Mouse (Mus musculus): ENCODE results near the gene Ptger3.

The Ptger3 gene

GRCm38 (mm10) chr3:157582626-157583405, 16.1 kb downstream of the Ptger3 start:
- DNase-seq: no peak

DNA sequence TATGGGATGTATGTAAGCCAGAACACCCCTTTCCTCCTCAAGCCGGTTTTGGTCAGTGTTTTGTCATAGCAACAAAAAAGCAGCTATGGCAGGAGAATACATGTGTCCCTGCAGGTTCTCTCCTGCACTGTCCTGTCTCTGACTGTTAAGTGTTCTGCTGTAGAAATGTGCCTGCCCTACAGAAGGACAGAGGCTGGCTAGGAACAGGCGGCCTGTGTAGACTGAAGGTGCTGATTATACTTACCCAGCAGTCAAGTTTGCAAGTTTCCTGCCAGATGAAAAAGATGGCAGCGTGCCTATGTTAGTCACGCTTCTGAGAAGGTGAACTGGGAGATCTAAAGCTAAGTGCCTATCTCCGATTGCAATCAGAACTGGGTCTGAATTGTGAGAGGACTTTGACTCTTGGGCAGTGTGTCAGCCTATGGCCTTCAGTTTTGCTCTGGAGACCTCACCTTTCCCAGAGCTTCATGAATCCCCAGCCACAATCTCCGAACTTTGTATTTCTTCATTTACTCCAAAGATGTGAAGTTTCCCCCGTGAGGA, 31.2 kb downstream of the Ptger3 start:
- DNase-seq: no peak

DNA sequence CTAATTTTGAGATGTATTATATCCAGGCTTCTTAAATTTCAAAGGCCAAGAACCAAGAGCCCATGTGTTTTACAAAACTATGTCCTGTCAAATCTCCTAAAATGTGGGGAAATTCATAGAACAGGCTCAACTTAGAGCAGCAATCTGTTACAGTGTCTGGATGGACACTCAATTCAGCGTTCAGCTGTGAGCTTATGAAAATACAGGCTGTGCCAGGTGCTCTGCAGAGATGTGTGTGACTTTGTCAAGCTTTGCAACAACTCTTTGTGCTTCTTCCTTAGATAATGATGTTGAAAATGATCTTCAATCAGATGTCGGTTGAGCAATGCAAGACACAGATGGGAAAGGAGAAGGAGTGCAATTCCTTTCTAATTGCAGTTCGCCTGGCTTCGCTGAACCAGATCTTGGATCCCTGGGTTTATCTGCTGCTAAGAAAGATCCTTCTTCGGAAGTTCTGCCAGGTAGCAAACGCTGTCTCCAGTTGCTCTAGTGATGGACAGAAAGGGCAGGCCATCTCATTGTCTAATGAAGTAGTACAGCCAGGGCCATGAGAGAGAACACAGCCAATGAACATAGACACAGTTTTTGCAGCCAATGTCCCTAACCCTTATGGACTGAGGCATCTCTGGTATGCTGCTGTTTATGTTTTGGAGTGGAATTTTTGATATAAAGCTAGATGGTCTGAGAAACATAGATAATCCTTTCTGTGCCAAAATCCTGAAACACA, 38.2 kb downstream of the Ptger3 start:
- DNase-seq: no peak

DNA sequence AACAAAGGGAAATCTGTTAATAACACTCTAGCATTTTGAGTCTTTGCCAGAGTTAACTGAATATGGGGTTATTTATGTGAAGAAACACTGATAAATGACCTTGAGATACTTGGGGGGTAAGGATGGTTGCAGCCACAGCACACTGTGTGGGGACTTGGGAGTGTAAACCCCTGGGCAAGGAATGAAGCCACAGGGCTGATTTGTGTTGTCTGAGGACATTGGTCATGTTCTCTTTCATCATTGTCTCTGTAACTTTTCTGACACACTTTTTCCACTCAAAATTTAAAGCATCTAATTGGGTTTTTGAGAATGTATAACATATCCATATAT, 38.7 kb downstream of the Ptger3 start:
- DNase-seq: no peak

DNA sequence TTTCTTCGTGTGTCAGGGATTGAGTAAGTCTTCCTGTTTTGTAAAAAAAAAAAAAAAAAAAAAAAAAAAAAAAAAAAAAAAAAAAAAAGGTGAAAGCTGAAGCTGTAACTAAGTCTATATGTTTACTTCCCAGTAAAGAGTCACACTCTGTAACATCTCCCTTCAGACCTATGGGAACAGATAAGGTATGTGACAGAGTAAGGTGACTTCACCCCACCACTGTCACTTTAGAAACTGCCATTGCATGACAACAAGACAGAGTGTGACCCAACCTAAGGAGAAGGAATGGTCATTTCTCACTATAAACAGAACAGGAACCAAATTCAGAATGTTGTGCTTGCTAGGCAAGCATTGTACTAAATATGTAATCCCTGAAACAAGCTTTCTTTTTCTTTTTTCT, 46.9 kb downstream of the Ptger3 start:
- DNase-seq: no peak

DNA sequence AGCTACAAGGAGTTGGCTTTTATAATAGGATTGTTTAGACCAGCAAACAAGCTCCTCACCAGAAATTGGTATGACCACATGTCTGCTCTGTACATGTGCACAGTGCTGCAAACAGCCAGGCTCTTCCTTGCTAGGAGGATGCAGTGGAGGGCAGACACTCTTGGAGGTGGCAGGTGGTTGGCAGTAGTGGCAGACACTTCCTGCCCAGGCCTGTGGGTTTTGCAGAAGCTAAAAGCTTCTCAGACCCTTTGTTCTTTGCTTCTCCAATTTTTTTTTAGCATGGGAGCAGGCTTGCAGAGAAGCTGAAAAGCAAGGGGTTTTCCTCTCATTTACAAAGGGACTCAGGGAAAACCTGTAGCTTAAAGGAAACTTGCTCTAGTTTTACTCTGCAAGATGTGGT, 50.3 kb downstream of the Ptger3 start:
- DNase-seq: no peak

GRCm38 (mm10) chr3:157627407-157627806, 60.7 kb downstream of the Ptger3 start:
- no peak for DNase-seq

- no peak for DNase-seq
Measured at GRCm38 (mm10) chr3:157630671-157631070, 64.0 kb downstream of the Ptger3 start.

- DNase-seq: no peak
Measured at GRCm38 (mm10) chr3:157631383-157631782, 64.7 kb downstream of the Ptger3 start.

GRCm38 (mm10) chr3:157634431-157634830, 67.7 kb downstream of the Ptger3 start:
- no peak for DNase-seq

DNA sequence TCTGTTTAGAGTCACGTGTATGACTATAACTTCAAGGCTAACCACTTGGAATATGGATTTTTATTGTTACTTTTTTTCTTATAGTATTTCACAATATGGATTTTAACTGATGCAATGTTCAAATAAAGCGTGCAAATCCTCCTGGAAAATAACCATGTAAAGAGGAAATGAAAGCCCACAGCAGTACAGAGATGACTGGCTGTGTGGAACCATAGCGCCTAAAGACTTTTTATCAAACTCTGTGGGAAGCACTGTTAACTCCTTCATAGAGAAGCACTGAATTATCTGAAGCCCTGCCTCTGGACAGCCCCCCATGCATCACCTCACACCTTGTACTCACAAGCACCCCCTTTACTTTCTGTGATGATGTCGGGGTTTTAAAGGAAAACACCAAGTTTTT, 69.0 kb downstream of the Ptger3 start:
- no peak for DNase-seq

GRCm38 (mm10) chr3:157636887-157637286, 70.2 kb downstream of the Ptger3 start:
- DNase-seq: no peak

DNA sequence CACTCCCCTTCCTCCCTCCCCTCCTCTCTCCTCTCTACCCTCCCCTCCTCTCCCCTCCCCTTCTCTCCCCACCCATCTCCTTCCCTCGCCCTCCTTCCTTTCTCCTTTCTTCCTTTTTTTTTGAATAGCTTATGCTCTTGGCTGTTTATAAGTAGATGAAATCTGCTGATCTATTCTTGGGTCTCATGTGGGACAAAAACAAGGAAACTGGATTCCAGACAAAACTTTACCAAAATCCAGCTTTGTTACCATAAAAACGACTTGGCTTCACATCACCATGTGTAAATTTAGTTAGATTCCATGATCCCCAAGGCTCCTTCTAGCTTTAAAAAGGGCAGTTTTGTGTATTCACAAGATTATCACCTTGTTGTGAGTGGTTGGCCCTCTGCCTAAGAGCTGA, 70.6 kb downstream of the Ptger3 start:
- no peak for DNase-seq

DNA sequence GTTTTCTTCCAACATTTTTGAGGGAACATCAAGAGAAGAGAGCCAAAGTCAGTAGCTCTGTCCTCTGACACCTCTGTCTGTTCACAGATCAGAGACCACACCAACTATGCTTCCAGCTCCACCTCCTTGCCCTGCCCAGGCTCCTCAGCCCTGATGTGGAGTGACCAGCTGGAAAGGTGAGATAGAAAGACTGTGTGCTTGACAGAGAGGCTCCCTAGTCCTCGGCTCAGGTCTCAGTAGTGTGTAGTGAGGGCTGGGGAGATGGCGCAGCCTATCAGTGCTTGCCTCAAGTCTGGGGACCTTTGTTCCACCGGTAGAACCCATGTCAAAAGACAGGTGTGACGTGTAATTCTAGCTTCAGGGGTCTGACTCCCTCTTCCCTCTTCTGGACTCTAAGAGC, 74.9 kb downstream of the Ptger3 start:
- no peak for DNase-seq

DNA sequence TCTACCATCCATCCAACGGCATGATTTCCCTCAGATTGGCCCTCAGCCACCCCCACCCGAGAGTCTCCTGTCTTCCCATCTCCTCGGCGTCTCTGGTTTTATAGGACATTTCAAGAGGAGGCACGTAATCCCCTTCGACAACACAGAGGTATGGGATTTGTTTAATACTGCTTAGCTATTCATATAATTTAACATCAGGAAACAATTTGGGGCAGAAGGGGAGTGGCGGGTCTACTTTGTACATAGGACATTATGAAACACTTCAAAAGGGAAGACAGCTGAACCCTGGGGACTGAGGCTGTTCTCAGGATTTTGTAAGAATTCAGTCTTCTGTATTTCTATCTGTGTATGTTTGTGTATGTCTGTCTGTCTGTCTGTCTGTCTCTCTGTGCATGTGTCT, 94.9 kb downstream of the Ptger3 start:
- no peak for DNase-seq

- no peak for DNase-seq
Measured at GRCm38 (mm10) chr3:157664486-157665041, 97.9 kb downstream of the Ptger3 start.

- no peak for DNase-seq
Measured at GRCm38 (mm10) chr3:157665471-157665870, 98.8 kb downstream of the Ptger3 start.

GRCm38 (mm10) chr3:157666142-157666541, 99.5 kb downstream of the Ptger3 start:
- DNase-seq: no peak

DNA sequence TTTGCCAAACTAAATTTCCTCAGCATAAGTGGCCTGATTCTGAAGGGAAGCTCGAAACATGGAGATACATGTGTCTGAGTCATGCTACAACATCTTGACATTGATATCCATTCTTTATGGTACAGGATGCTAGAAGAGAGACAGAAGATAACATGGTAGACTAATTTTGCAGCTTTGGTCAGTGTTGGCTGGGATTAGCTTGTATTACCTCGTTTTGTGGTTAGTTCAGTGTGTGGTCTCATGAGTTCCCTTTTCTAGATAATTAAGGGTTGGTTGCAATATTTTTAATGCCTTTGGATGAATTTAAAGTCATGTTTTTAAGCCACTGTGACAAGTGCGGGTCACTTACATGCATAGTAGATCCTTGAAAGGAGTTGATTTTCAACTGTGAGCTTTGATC, 119.4 kb downstream of the Ptger3 start:
- no peak for DNase-seq

DNA sequence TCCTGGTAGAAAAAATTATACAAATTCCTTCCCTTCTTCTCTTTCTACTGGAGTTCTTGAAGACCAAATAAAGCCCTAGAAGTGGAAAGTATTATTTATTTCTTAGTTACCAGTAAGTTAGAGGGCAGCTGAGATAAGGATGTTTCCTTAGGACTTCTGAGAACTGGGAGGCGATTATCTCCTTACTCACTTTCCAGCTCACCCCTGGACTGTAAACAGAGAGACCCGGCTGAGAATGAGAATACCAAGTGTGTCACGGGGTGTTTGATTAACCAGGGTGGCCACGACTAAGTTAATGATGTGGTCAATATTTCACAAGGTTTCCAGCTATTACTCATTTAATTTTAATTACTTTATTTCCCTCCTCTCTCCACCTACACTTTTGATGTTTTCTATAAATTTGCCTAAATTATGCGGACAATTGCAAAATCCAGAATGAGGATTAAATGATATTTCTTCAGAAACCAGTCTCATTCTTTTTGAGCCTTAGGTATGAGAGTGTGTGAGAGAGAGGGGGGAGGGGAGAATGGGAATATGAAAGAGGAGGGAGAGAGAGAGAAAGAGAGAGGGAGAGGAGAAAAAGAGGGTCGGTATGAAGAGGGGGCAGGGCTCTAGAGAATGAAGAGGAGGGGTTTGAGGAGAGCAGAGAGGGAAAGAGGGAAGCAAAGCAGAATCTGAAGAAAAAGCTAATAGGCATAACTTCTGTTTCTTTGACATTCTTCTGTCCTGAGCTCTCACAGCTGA, 121.9 kb downstream of the Ptger3 start:
- no peak for DNase-seq
